Mouse (Mus musculus) urinary bladder, postnatal 4 days (tissue): ENCODE results near the gene Gm5485.

Experiments used
- DNase-seq, 2 experiments: peaks; one replicate each; pipeline ENCODE4 v3.0.0; 2021 to 2022; ENCODE audit warnings: low spot score in 2 of 2

Gene Gm5485

GRCm38 (mm10) chr16:48372461-48372860 is 39.8 kb downstream of the Gm5485 start:
- no peak for DNase-seq

DNA sequence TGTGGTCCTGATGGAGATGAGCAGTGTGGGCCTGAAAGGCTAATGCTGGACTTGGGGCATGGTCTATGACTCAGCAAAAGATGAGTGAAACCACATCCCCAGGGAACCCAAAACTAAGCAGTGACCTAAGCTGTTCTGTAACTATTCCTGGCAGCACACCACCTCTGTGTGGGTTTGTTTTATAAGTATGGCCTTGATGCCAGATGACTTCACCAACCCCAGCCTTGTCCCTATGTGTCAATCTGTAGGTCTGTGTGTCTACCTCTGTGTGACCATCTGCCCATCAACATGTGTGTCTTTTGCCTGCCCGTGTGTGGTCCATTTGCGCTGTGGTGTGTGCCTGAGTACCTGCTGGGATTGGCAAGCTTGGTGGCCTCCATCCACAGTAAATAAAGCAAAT is 44.1 kb downstream of the Gm5485 start:
- no peak for DNase-seq

DNA sequence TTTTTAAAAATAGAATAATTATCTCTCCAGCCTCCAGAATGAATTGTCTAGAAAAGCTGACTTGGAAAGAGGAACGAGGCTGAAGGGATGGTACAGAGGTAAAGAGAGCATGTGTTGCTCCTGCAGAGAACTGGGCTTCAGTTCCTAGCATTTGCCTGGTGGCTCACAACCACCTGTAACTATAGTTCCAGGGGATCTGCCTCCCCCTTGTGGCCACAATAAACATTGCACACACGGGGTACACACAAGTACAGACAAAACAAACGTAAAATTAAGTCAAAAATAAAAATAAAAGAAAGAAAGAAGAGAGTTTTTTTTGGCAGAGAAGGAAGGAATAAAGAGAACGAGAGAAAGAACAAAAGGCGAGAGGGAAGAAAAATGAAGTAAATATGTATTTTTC is 45.4 kb downstream of the Gm5485 start:
- DNase-seq, result no peak

DNA sequence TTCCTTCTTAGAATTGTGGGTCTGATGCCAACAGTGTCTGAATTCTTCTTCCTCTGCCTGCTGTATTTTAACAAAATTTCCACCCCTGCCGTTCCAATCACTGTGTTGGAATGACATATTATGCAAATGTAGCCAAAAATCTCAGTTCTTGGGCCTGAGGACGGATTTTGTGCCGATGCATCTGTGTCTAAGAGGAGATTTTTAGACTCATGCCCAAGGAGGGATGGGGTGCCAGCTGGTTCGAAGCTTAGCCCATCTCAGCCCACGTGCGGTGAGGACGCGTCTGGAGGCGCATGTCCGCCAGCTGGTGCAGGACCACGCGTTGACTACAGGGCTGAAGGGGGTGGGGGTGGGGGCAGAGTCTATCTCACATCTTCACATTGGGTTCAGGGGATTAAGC is 51.3 kb downstream of the Gm5485 start:
- no peak for DNase-seq

- DNase-seq, result no peak
These were observed 55.8 kb downstream of the Gm5485 start for GRCm38 (mm10) chr16:48356417-48356816.

- no peak for DNase-seq
These were observed 56.5 kb downstream of the Gm5485 start for GRCm38 (mm10) chr16:48355716-48356115.
